Mouse (Mus musculus) kidney, embryonic 16.5 days (tissue): ENCODE results near the gene Sez6l2. TPM values are rescaled to one million over a fixed set of nuclear protein-coding genes. Genes with fewer than 3 reads are reported as not detected.

Experiments
- ATAC-seq: fragments of 200-750 bp; cut with Nextera tagmentation; 2 replicates; pipeline ENCODE4 v1.8.0; 2017; ENCODE audit warnings: moderate TSS enrichment; ENCODE audit not compliant: low FRiP score, low TSS enrichment
- H3K27ac ChIP-seq: fragments of 300-500 bp; sonication (generic); 2 replicates; pipeline ENCODE4 v1.5.1; 2014; ENCODE audit warnings: low read length
- H3K27me3 ChIP-seq: fragments of 300-500 bp; sonication (generic); 2 replicates; pipeline ENCODE4 v1.6.1; 2014; ENCODE audit warnings: low read length, control low read depth, mixed read lengths; ENCODE audit not compliant: insufficient read depth
- H3K36me3 ChIP-seq: fragments of 300-500 bp; sonication (generic); 2 replicates; pipeline ENCODE4 v1.6.1; 2014; ENCODE audit warnings: low read length, control low read depth, mixed read lengths; ENCODE audit not compliant: insufficient read depth
- H3K4me1 ChIP-seq: fragments of 300-500 bp; sonication (generic); 2 replicates; pipeline ENCODE4 v1.6.1; 2014; ENCODE audit warnings: low read length, control low read depth, mixed read lengths; ENCODE audit not compliant: insufficient read depth
- H3K4me2 ChIP-seq: fragments of 300-500 bp; sonication (generic); replicated peaks from 2 replicates; pipeline ENCODE4 v1.6.1; 2014; ENCODE audit warnings: low read depth, low read length
- H3K4me3 ChIP-seq: fragments of 300-500 bp; sonication (generic); 2 replicates; pipeline ENCODE4 v1.5.1; 2014; ENCODE audit warnings: mild to moderate bottlenecking, low read length
- H3K9ac ChIP-seq: fragments of 300-500 bp; sonication (generic); replicated peaks from 2 replicates; pipeline ENCODE4 v1.6.1; 2014; ENCODE audit warnings: low read length
- H3K9me3 ChIP-seq: fragments of 300-500 bp; sonication (generic); 2 replicates; pipeline ENCODE4 v1.6.1; 2016; ENCODE audit warnings: low read length, control low read depth
- WGBS: fragments of 180-500 bp; shearing (Covaris S2); extraction: QIAGEN DNeasy Blood & Tissue Kit; methylation state at CpG from one replicate; pipeline ENCODE4 v1.1.7; 2014; 5-methylcytosine and 5-hydroxymethylcytosine counted together
- polyA plus RNA-seq: library from polyadenylated mRNA; unstranded; fragments of >200 nt; fragmentation: Nextera tagmentation; extraction: Ambion mirVana; gene quantifications from 2 replicates; pipeline ENCODE4 v1.2.1, GENCODE M21; 2015

Sez6l2 gene
- polyA plus RNA-seq, 1 experiment from 2014 or later = 1.6 TPM

DNA sequence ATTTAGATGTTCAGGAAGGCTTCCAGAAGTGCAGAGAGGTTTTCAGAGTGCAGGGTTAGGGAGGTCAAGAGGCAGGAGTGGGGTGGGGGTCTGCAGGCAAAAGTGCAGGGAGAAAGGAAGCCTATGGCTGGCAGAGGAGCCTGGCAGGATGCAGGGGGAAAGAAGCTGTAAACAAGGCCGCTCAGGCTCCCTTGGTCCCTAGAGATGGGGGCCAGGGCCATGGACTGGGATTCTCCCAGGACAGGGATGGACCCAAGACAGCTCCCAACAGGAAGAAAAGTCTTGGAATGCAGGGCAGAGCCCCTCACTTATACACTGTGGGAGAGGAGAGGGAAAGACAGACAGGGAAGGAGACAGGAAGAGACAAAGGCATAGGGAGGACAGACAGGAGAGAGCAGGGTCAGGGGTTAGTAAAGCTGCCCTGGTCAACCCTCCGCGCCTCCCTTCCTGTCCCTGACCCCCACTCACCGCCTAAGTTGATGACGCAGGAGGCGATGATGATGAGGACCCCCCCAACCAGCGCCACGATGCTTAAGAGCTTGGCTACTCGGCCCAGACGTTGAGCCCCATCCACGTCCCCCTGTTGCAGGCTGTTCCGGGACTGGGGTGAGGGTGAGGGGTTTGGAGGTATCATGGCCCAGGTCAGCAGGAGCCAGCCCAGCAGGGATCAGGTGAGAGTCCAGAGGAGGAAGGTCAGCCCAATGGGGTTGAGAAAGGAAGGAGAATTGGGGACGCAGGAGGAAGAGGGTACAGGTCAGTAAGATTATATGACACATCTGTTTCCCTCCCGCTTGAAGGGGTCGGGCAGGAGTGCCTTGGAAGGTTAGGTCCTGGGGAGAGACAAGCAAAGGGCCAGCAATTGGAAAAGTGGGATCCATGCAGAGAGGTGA, 68.3 kb downstream of the Sez6l2 start:
- peaks cover 80% of the 10 kb centered on the region for H3K4me1 ChIP-seq
- H3K36me3 ChIP-seq = peaks cover 24% of the 10 kb centered on the region
- peak overlapping the region; percentile 35 for H3K9ac ChIP-seq
- no peaks in the 10 kb centered on the region for H3K27me3 ChIP-seq
- H3K27ac ChIP-seq = peak overlapping the region; percentile 98
- WGBS = 47% methylated on average over 15 of the region's 15 CpGs
- H3K4me2 ChIP-seq = peak overlapping the region; percentile 28
- no peak for ATAC-seq
- no peaks in the 10 kb centered on the region for H3K9me3 ChIP-seq
- H3K4me3 ChIP-seq = no peak overlapping the region; the same call in 1 of the 2 replicates

DNA sequence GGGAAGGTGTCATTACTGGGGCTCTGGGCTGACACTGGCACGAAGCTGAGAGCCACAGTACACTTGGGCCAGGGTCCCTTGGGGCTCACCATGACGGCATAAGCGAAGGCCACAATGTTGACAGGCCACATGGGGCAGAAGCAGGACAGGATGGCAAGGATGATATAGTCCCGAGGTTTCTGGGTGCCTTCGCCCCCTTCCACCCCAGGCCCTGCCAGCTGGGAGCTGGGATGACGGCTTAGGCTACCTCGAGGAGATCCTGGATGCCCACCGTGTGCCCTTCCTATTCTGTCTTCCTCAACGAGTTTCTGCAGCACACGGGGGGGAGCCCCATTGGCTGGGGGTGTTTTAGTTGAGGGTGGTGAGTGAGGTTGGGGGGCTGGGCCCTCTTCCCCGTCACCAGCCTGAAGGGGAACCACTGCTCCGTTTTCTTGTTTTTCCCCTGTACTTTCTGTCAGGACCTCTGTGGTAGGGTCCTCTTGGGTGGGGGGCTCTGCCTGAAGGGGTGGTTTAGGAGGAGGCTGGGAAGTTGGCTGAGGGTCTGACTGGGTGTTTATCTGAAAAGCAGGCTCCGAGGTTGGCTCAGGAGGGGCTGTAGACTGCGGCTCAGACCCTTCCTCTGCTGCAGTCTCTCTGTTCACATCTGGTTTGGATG, 69.1 kb downstream of the Sez6l2 start:
- peak overlapping the region; percentile 64 for H3K9ac ChIP-seq

DNA sequence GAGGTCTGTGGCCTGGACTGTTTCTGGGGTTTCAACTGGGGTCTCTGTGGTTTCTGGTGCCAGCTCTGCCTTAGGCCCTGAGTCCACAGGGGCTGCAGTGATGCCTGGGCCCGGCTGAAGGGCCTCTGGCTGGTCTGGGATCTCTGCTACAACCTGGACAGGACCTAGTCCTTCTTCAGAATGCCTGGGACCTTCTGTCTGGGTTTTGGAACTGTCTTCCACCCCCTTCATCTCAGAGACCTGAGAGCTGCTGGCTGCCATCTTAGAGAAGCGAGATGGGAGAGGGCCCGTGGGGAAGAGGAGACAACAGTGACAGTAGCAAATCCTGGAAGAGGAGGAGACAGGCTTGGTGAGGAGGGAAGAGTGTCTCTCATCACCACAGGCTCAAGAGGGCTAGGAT, 69.7 kb downstream of the Sez6l2 start:
- H3K27me3 ChIP-seq = no peaks in the 10 kb centered on the region
- 58% methylated on average over 3 of the region's 3 CpGs for WGBS
- H3K4me2 ChIP-seq = peak overlapping the region; percentile 63
- H3K4me1 ChIP-seq = peaks cover 82% of the 10 kb centered on the region
- H3K9ac ChIP-seq = peak overlapping the region; percentile 64
- H3K36me3 ChIP-seq = peaks cover 35% of the 10 kb centered on the region
- H3K4me3 ChIP-seq = peak overlapping the region; percentile 48
- ATAC-seq = no peak
- H3K9me3 ChIP-seq = no peaks in the 10 kb centered on the region
- peak overlapping the region; percentile 40 for H3K27ac ChIP-seq

More for the DNA sequence above, 69.1 kb downstream of the Sez6l2 start:
- no peak for ATAC-seq
- H3K4me3 ChIP-seq = no peak overlapping the region
- peaks cover 82% of the 10 kb centered on the region for H3K4me1 ChIP-seq
- H3K9me3 ChIP-seq = no peaks in the 10 kb centered on the region
- H3K27ac ChIP-seq = no peak overlapping the region
- 75% methylated on average over 14 of the region's 14 CpGs for WGBS
- H3K36me3 ChIP-seq = peaks cover 32% of the 10 kb centered on the region
- no peaks in the 10 kb centered on the region for H3K27me3 ChIP-seq
- peak overlapping the region; percentile 63 for H3K4me2 ChIP-seq

Other genes with a start within 250 kb of the Sez6l2 start
- 17.5 and 19.7 TPM in 2 replicates for gene Coro1a, start 242.8 kb upstream of the Sez6l2 start, polyA plus RNA-seq
- gene Mapk3, start 191.0 kb upstream of the Sez6l2 start, polyA plus RNA-seq = 77.9 and 79.5 TPM in 2 replicates
- gene Gdpd3, start 184.2 kb upstream of the Sez6l2 start, polyA plus RNA-seq = 1.8 and 2.0 TPM in 2 replicates
- gene Ypel3, start 173.6 kb upstream of the Sez6l2 start, polyA plus RNA-seq = 95.8 and 101 TPM in 2 replicates
- 0.29 and 0.78 TPM in 2 replicates for gene Tbx6, start 169.1 kb upstream of the Sez6l2 start, polyA plus RNA-seq
- 267 and 271 TPM in 2 replicates for gene Ppp4c, start 158.1 kb upstream of the Sez6l2 start, polyA plus RNA-seq
- gene Fam57b, start 152.9 kb upstream of the Sez6l2 start, polyA plus RNA-seq = 0.19 and 0.52 TPM in 2 replicates
- gene 4930451I11Rik, start 118.9 kb upstream of the Sez6l2 start, polyA plus RNA-seq = not detected in 2 replicates
- gene Doc2a, start 103.1 kb upstream of the Sez6l2 start, polyA plus RNA-seq = 7.8 and 8.7 TPM in 2 replicates
- gene Hirip3, start 88.6 kb upstream of the Sez6l2 start, polyA plus RNA-seq = 32.6 and 42.7 TPM in 2 replicates
- 75.3 and 88.0 TPM in 2 replicates for gene Ino80e, start 88.2 kb upstream of the Sez6l2 start, polyA plus RNA-seq
- gene Taok2, start 65.9 kb upstream of the Sez6l2 start, polyA plus RNA-seq = 58.6 and 59.9 TPM in 2 replicates
- 33.8 and 34.1 TPM in 2 replicates for gene Tmem219, start 27.6 kb upstream of the Sez6l2 start, polyA plus RNA-seq
- 16.5 and 17.7 TPM in 2 replicates for gene Kctd13, start 21.7 kb upstream of the Sez6l2 start, polyA plus RNA-seq
- 0.12 and 0.24 TPM in 2 replicates for gene Asphd1, start 981 bp upstream of the Sez6l2 start, polyA plus RNA-seq
- 135 and 137 TPM in 2 replicates for gene Cdipt, start 25.4 kb downstream of the Sez6l2 start, polyA plus RNA-seq
- gene Cdiptos, start 25.5 kb downstream of the Sez6l2 start, polyA plus RNA-seq = 1.6 and 2.1 TPM in 2 replicates
- 19.7 and 21.4 TPM in 2 replicates for gene Mvp, start 64.1 kb downstream of the Sez6l2 start, polyA plus RNA-seq
- gene Pagr1b, start 65.9 kb downstream of the Sez6l2 start, polyA plus RNA-seq = 1.2 TPM in 1 of 2 replicates, not detected in the other
- 61.3 and 88.7 TPM in 2 replicates for gene Pagr1a, start 66.8 kb downstream of the Sez6l2 start, polyA plus RNA-seq
- 34.7 and 51.6 TPM in 2 replicates for gene Gm42742, start 70.5 kb downstream of the Sez6l2 start, polyA plus RNA-seq
- 5.4 and 6.0 TPM in 2 replicates for gene Prrt2, start 70.6 kb downstream of the Sez6l2 start, polyA plus RNA-seq
- 47.9 and 48.1 TPM in 2 replicates for gene Maz, start 76.5 kb downstream of the Sez6l2 start, polyA plus RNA-seq
- gene Kif22, start 91.9 kb downstream of the Sez6l2 start, polyA plus RNA-seq = 145 and 150 TPM in 2 replicates
- not detected in 2 replicates for gene Zg16, start 136.8 kb downstream of the Sez6l2 start, polyA plus RNA-seq
- 5.3 and 5.4 TPM in 2 replicates for gene AI467606, start 140.8 kb downstream of the Sez6l2 start, polyA plus RNA-seq
- 24.4 and 26.2 TPM in 2 replicates for gene Qprt, start 171.7 kb downstream of the Sez6l2 start, polyA plus RNA-seq
- gene Spn, start 187.3 kb downstream of the Sez6l2 start, polyA plus RNA-seq = 0.21 and 0.32 TPM in 2 replicates
- 66.9 and 68.7 TPM in 2 replicates for gene Cd2bp2, start 245.5 kb downstream of the Sez6l2 start, polyA plus RNA-seq